20 mouse cellular contexts compared by ENCODE assay signal in genomic region chr6:71154861-71155260, GRCm38 (mm10). TPM values are rescaled to one million over a fixed set of nuclear protein-coding genes. Genes with fewer than 3 reads are reported as not detected.
"Had no signal": no experiment of that assay in that cellular context is flagged by ENCODE, and none has a peak within 500 bp of the region (broad histone marks: within the 10 kb centered on the region; RNA-seq: fewer than 3 reads in every experiment).

No protein-coding gene starts in this region.

- H3K4me1 ChIP-seq: limb, embryonic 10.5 days; liver, embryonic 15.5 days; midbrain, embryonic 15.5 days; neural tube, embryonic 13.5 days had no signal

- H3K4me2 ChIP-seq: liver, embryonic 11.5 days; liver, embryonic 15.5 days; midbrain, embryonic 15.5 days; neural tube, embryonic 13.5 days had no signal

- H3K9me3 ChIP-seq: limb, embryonic 10.5 days; liver, embryonic 15.5 days; midbrain, embryonic 15.5 days; neural tube, embryonic 13.5 days had no signal

- H3K4me3 ChIP-seq: layer of hippocampus, adult 2 months; limb, embryonic 10.5 days; liver, embryonic 15.5 days; midbrain, embryonic 15.5 days; neural tube, embryonic 13.5 days had no signal

- H3K27me3 ChIP-seq: liver, embryonic 15.5 days; midbrain, embryonic 15.5 days; neural tube, embryonic 13.5 days had no signal

- H3K9ac ChIP-seq: liver, embryonic 15.5 days; midbrain, embryonic 15.5 days; neural tube, embryonic 13.5 days had no signal

- ATAC-seq: lung, postnatal 0 days; midbrain, embryonic 15.5 days had no signal

- H3K27ac ChIP-seq: kidney, postnatal 0 days; layer of hippocampus, adult 2 months; limb, embryonic 10.5 days; liver, embryonic 15.5 days; midbrain, embryonic 15.5 days; neural tube, embryonic 13.5 days; stomach, postnatal 0 days had no signal

- H3K36me3 ChIP-seq: limb, embryonic 10.5 days; liver, embryonic 15.5 days; midbrain, embryonic 15.5 days; neural tube, embryonic 13.5 days had no signal

- DNase-seq: kidney, adult 11 months; kidney, adult 9 months; kidney, postnatal 4 days; lung, adult 2 months; lung, postnatal 36 days; right cerebral cortex, adult 18-20 months had no signal

RNA-seq across cellular contexts. Expression of gene Thnsl2, which starts 10.6 kb away (rescaled TPM):
- total RNA-seq: monocyte, adult 5-6 weeks had no signal

RNA-seq across cellular contexts. Expression of gene Fabp1, which starts 44.8 kb away (rescaled TPM):
- total RNA-seq: layer of hippocampus, adult 2 months; layer of hippocampus, postnatal 14 days; left cerebral cortex, adult 18-20 months; left cerebral cortex, postnatal 10 days; megakaryocyte progenitor cell, adult 5-6 weeks; monocyte, adult 5-6 weeks had no signal
- polyA plus RNA-seq: limb, embryonic 10.5 days had no signal
